Mouse (Mus musculus) heart, postnatal 36 days (tissue): ENCODE results near the gene Macc1. TPM values are rescaled to one million over a fixed set of nuclear protein-coding genes. Genes with fewer than 3 reads are reported as not detected.
A peak's percentile ranks its signal among the peaks of the same experiment; 100 is the strongest.

Source experiments
- DNase-seq, 2 experiments: peaks; one replicate each; pipeline ENCODE4 v3.0.0; 2021 to 2022
- intact Hi-C: fragments of 180-260 bp; cut with DNase I; formaldehyde crosslinking; loops from one replicate; pipeline ENCODE4 v1.15.1; 2025
- total RNA-seq, 2 experiments: library from RNA; stranded (reverse); gene quantifications; 2 replicates each; pipeline ENCODE4 v1.2.3; 2021

Gene Macc1
- total RNA-seq, 2 experiments from 2014 or later, result not detected

GRCm38 (mm10) chr12:119386243-119386642 is 72.2 kb downstream of the Macc1 start:
- intact Hi-C loops, result no loop called here

GRCm38 (mm10) chr12:119386650-119387049 is 72.6 kb downstream of the Macc1 start:
- intact Hi-C loops, result no loop called here

More at GRCm38 (mm10) chr12:119386243-119386642, 72.2 kb downstream of the Macc1 start:
- no peak for DNase-seq

DNA sequence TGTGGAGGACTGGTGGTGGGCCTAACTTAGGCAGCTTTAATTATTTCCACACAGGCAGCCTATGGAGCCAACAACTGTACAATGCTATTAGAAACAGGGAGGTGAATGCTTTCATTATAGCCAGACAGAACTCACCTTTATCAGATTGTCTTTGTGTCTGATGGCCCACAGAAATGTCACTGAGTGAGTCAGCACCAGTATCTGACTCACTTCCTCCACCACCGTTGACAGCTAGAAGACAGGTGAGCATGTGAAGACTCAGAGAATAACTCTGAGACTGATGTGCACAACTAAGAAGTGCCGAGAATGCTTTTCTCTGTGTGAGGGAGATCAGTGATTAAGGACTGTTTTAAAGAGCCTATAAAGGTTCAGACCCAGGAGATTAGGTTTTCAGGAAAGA is 73.9 kb downstream of the Macc1 start:
- no peak for DNase-seq
- intact Hi-C loops, result no loop called here

More at GRCm38 (mm10) chr12:119386650-119387049, 72.6 kb downstream of the Macc1 start:
- DNase-seq, result no peak

DNA sequence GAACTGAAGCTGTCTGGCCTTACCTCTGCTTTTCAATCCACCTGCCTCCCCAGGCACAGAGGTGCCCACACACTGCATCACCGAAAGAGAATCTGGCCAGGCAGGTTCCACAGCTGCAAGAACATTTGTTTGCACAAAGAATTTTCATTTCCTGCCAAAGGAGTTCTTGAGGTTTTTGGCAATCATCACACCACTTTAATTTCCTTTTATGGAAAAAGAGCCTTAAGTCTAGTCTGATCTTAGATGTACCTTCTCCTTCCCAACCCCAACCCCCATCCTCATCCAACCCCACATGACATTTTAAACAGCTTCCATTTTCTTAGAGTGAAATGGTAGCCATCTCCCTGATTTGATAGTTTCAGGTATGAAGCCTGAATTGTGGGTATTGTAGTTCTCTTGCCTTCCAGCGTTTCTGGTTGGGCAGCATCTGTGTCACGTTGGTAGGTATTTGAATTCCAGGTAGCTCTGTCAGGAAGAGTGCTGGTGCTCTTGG is 76.2 kb downstream of the Macc1 start:
- no peak for DNase-seq
- intact Hi-C loops, result no loop called here

DNA sequence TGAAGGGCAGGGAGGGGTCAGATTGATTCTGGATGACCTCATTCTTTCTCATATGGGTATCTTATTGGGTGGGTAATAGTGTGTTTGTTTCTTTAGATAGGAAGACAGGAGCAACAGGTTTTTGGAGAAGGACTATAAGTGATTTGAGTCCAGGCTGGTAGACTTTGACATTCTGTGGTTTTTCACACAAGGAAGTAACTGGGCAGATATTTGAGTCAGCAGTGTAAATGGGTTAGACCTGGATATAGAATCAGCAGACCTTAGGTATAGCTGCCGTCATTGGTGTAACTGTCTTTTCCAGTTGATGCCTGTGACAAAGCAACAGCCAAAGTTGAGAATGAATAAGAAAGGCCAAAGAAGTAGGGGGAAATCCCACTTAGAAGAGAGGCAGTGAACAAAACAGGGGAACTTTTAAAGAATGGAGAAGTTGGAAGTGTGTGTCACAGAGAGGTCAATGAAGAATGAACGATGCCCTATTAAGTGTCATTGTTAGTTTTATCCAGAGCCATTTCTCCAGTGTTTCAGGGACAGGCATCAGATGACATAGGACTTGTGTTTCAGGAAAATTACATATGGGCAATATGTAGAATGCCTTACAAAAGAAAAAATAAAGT is 84.1 kb downstream of the Macc1 start:
- intact Hi-C loops, result no loop called here
- DNase-seq, result no peak

DNA sequence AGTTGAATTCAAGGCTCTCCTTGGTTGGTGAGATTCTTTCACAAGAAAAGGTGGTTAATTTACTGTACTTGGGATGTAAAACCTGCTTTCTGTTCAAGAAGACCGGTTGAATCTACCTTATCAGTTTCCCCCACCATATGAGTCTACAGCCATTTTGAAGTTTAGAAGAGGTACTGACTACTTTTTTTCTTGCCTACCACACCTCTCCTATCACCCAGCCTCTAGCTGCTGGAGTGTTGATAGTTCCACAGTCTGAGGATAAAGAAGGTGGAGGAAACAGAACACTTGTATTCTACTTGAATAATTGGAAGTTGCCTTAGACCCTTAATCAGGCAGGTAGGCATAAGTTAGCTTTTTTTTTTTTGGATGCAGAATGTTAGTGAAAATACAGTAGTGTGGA is 88.2 kb downstream of the Macc1 start:
- intact Hi-C loops, result no loop called here
- no peak for DNase-seq

DNA sequence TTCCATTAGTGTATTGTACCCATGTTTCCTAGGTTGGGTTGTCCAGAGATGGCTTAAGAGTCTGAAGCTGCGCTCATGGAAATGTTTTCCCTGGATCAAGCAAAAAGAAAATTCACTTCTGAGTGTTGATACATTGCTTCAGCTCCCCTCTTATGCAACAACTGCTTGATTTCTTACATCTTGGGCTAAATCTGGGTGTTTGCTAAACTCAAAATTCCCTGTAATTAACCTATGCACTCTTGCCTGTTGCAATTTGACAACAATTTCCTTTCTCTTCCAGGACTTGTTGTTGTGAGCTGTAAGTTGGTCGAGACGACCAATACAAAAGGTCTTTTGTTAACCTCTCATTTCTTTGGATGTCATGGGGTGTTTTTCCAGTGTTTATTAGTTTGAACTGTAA is 88.7 kb downstream of the Macc1 start:
- intact Hi-C loops, result no loop called here
- no peak for DNase-seq

DNA sequence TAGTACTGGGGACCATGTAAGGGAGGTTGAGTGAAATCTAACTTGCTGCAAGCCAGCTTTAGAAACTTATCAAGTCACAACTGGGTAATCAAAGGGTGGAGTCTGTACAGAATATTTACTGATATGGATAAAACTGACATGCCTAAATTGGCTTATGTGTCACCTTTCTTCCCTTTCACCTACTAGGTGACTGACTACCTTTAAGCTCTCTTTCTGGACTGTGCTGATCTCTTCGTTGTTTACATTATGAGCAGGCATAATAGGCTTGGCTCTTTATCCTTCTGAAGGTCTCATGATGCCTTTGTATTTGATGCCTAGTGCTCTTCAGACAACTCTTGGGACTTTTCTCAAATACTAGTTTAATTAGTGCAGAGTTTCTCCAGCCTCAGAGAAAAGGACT is 90.7 kb downstream of the Macc1 start:
- intact Hi-C loops, result no loop called here
- DNase-seq, result no peak

GRCm38 (mm10) chr12:119410522-119410921 is 96.5 kb downstream of the Macc1 start:
- DNase-seq, result no peak
- intact Hi-C loops, result no loop called here

- no peak for DNase-seq
- intact Hi-C loops, result no loop called here
Measured at GRCm38 (mm10) chr12:119410956-119411355, 96.9 kb downstream of the Macc1 start.

- intact Hi-C loops, result no loop called here
Measured at GRCm38 (mm10) chr12:119411982-119412381, 97.9 kb downstream of the Macc1 start.

DNA sequence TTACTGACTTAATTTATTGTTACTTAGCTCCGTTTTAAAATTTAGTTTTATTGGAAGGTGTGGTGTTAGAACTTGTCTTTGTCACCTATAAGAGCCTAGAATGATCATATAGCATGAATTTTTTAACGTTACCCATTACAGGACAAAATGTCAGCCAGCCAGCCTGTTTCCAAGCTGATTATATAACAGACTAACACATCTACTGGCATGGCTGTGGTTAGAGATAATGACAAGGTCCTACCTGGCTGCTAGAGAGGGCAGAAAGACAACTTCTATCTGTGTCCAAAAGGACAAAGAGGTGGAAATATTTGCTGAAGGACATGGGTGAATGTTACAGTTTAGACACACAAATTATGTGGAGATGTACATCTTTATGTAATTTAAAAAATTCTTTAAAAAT is 101.8 kb downstream of the Macc1 start:
- no peak for DNase-seq

More at GRCm38 (mm10) chr12:119411982-119412381, 97.9 kb downstream of the Macc1 start:
- DNase-seq, result no peak

GRCm38 (mm10) chr12:119425749-119426148 is 111.7 kb downstream of the Macc1 start:
- DNase-seq, result no peak
- intact Hi-C loops, result loop anchor here (5.0 kb wide), 1 partner anchor 557 kb away; no protein-coding TSS in a partner anchor

More for the DNA sequence above, 101.8 kb downstream of the Macc1 start:
- intact Hi-C loops, result no loop called here

DNA sequence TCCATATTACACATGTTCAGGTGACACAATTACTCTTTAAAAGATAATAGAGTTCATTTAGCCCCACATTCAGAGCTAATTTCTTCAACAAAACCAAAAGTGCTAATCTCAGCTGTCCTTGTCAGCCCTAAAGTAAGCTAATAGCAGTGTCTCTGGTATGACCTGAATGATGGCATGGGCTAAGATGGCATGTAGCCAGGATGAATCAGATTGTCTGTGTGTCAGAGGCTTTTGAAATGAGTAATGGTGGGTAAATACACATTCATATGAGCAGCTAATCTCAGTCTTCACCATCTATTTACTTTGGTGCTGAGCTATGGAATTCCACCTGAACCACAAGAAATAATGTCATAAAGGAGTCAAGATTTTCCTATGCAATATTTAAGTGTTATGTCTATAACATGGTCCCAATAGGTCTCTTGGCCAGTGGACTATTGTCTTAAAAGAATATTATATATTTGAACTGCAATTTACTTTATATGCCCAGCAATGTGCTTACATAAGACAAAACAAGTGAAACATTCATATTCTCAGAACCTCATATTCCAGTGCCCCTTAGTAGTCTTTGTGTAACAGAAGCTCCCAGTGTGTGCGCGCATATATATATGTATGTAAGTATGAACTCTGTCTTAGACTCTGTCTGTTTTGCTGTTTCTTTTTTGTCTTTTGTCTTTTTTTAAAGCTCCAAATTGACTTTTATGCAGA is 112.3 kb downstream of the Macc1 start:
- intact Hi-C loops, result loop anchor here (5.0 kb wide), 1 partner anchor 556 kb away; no protein-coding TSS in a partner anchor
- DNase-seq, result no peak

DNA sequence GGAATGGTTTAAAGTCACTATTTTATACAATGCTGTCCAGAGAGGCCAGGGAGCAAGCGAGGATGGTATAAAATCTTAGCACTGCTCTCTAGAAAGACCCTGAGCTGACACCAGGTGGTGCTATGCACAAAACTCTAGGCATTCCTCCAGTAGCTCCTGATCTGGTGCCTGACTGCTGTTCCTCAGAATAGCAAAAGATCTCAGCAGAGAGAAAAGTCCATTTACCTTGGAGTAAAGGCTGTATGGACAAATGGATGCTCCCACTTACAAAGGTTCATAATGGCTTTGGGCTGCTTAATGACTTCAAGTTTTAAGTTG is 112.8 kb downstream of the Macc1 start:
- intact Hi-C loops, result loop anchor here (5.0 kb wide), 1 partner anchor 555 kb away; no protein-coding TSS in a partner anchor
- DNase-seq, result peak; percentile 10 to 19

- no peak for DNase-seq
- intact Hi-C loops, result no loop called here
Measured at GRCm38 (mm10) chr12:119440720-119441119, 126.7 kb downstream of the Macc1 start.

- DNase-seq, result no peak
- intact Hi-C loops, result no loop called here
Measured at GRCm38 (mm10) chr12:119450116-119450515, 136.0 kb downstream of the Macc1 start.

GRCm38 (mm10) chr12:119451232-119451631 is 137.2 kb downstream of the Macc1 start:
- DNase-seq, result no peak
- intact Hi-C loops, result no loop called here

- intact Hi-C loops, result no loop called here
- no peak for DNase-seq
Measured at GRCm38 (mm10) chr12:119454076-119454475, 140.0 kb downstream of the Macc1 start.

- no peak for DNase-seq
- intact Hi-C loops, result no loop called here
Measured at GRCm38 (mm10) chr12:119464040-119464939, 150.2 kb downstream of the Macc1 start.

GRCm38 (mm10) chr12:119464940-119465245 is 150.8 kb downstream of the Macc1 start:
- intact Hi-C loops, result no loop called here
- no peak for DNase-seq
